ENCODE assay signal across 12 mouse cellular contexts in genomic region chr8:120724816-120725575, GRCm38 (mm10). TPM values are rescaled to one million over a fixed set of nuclear protein-coding genes. Genes with fewer than 3 reads are reported as not detected.
A peak's percentile ranks its signal among the peaks of the same experiment; 100 is the strongest.
DNase-seq lines count a peak whose midpoint lies in the region; ATAC-seq and TF ChIP-seq lines count a peak whose summit lies in the region.
"Had no signal": no experiment of that assay in that cellular context is flagged by ENCODE, and none has a peak within 500 bp of the region (broad histone marks: within the 10 kb centered on the region; RNA-seq: fewer than 3 reads in every experiment).

No protein-coding gene starts in this region.

- no peaks in the 10 kb centered on the region; the same call in 1 of the 2 replicates for H3K9me3 ChIP-seq in kidney, embryonic 14.5 days (ENCODE audit: control insufficient read depth, low read length)
- H3K9me3 ChIP-seq in intestine, embryonic 16.5 days (ENCODE audit: control insufficient read depth, low read length): 0 out of 2 replicates have a peak, but pooled peaks cover 4% of the 10 kb centered on the region

- peak; percentile 84 for DNase-seq in kidney, adult 2 months
- peak; percentile 50 to 84 for DNase-seq in natural killer cell, adult 2 months (ENCODE audit: low spot score in 2 of 2)
- peak; percentile 47 to 67 for DNase-seq in thymus, postnatal 36 days
- DNase-seq in cerebellum, postnatal 14 days: no peak
- DNase-seq in heart, adult 9 months (ENCODE audit: low spot score in 2 of 2): no peak
- no peak for DNase-seq in layer of hippocampus, adult 9-10 months (ENCODE audit: low spot score)
- DNase-seq: cerebellum, adult 11 months; lung, adult 18-20 months; right cerebral cortex, postnatal 14 days had no signal

- peak overlapping the region; percentile 49 for H3K27ac ChIP-seq in kidney, adult 2 months (ENCODE audit: insufficient read depth, low read depth, low read length)
- no peak overlapping the region for H3K27ac ChIP-seq in kidney, embryonic 14.5 days (ENCODE audit: low read depth, low read length)
- peak overlapping the region; percentile 62 for H3K27ac ChIP-seq in intestine, embryonic 16.5 days (ENCODE audit: low read length)

- H3K4me2 ChIP-seq in kidney, embryonic 14.5 days (replicated peaks; ENCODE audit: low read depth, low read length): no peak overlapping the region
- no peak overlapping the region for H3K4me2 ChIP-seq in intestine, embryonic 16.5 days (ENCODE audit: low read depth, low read length)

- no peaks in the 10 kb centered on the region for H3K27me3 ChIP-seq in kidney, adult 2 months (replicated peaks; ENCODE audit: control insufficient read depth, insufficient read depth, low read length)
- H3K27me3 ChIP-seq in kidney, embryonic 14.5 days (ENCODE audit: control insufficient read depth, insufficient read depth, low read length): 0 out of 2 replicates have a peak, but pooled peaks cover 3% of the 10 kb centered on the region
- no peaks in the 10 kb centered on the region for H3K27me3 ChIP-seq in intestine, embryonic 16.5 days (replicated peaks; ENCODE audit: control insufficient read depth, insufficient read depth, low read length)

- no peak overlapping the region for H3K4me3 ChIP-seq in kidney, adult 2 months (ENCODE audit: insufficient read depth, low read depth, low read length)
- no peak overlapping the region for H3K4me3 ChIP-seq in kidney, embryonic 14.5 days (ENCODE audit: low read length)
- H3K4me3 ChIP-seq in intestine, embryonic 16.5 days (ENCODE audit: low read length): no peak overlapping the region

- H3K36me3 ChIP-seq in kidney, adult 2 months (ENCODE audit: control insufficient read depth, insufficient read depth, low read length): no peaks in the 10 kb centered on the region
- H3K36me3 ChIP-seq in kidney, embryonic 14.5 days (ENCODE audit: control insufficient read depth, insufficient read depth, low read length): no peaks in the 10 kb centered on the region
- no peaks in the 10 kb centered on the region for H3K36me3 ChIP-seq in intestine, embryonic 16.5 days (ENCODE audit: control insufficient read depth, insufficient read depth, low read length)

- no peak for TF ChIP-seq CTCF in kidney, adult 2 months (conservative IDR thresholded peaks at IDR 0.05; ENCODE audit: insufficient read depth, insufficient read length, low read depth, low read length)

- 21% methylated on average over 17 of the region's 17 CpGs for WGBS in kidney, adult 2 months
- WGBS in kidney, embryonic 14.5 days: 52% methylated on average over 17 of the region's 17 CpGs
- WGBS in intestine, embryonic 16.5 days: 54% methylated on average over 17 of the region's 17 CpGs

- peaks cover 9% of the 10 kb centered on the region; the same call in 1 of the 2 replicates for H3K4me1 ChIP-seq in kidney, adult 2 months (ENCODE audit: control insufficient read depth, insufficient read depth, low read length)
- H3K4me1 ChIP-seq in kidney, embryonic 14.5 days (ENCODE audit: control insufficient read depth, insufficient read depth, low read length): 0 out of 2 replicates have a peak, but pooled peaks cover 7% of the 10 kb centered on the region
- H3K4me1 ChIP-seq in intestine, embryonic 16.5 days (ENCODE audit: control insufficient read depth, insufficient read depth, low read length): peaks cover 11% of the 10 kb centered on the region

- TF ChIP-seq POLR2A in kidney, adult 2 months (IDR thresholded peaks at IDR 0.05; ENCODE audit: low read depth, low read length): no peak

- no peak for ATAC-seq in kidney, embryonic 14.5 days (ENCODE audit: low FRiP score, low TSS enrichment)
- ATAC-seq in intestine, embryonic 16.5 days: peak; percentile 50

- H3K9ac ChIP-seq in kidney, embryonic 14.5 days (ENCODE audit: low read depth, low read length): no peak overlapping the region
- peak overlapping the region; percentile 31; the same call in 1 of the 2 replicates for H3K9ac ChIP-seq in intestine, embryonic 16.5 days (ENCODE audit: low read depth, low read length)

RNA-seq across cellular contexts. Expression of gene Irf8, which starts 11.2 kb away (rescaled TPM):
- polyA plus RNA-seq in kidney, adult 2 months (2012; rRNA removed): 12.3 and 16.7 TPM in 2 replicates
- 5.6 and 5.7 TPM in 2 replicates for polyA plus RNA-seq in kidney, embryonic 14.5 days (2014; fragmentation: Nextera tagmentation; extraction: Ambion mirVana)
- polyA plus RNA-seq in intestine, embryonic 16.5 days (2015; fragmentation: Nextera tagmentation; extraction: Ambion mirVana): 55.5 and 55.6 TPM in 2 replicates

RNA-seq across cellular contexts. Expression of gene Emc8, which starts 56.6 kb away (rescaled TPM):
- polyA plus RNA-seq in kidney, adult 2 months (2012; rRNA removed): 67.0 and 67.8 TPM in 2 replicates
- 297 and 328 TPM in 2 replicates for polyA plus RNA-seq in kidney, embryonic 14.5 days (2014; fragmentation: Nextera tagmentation; extraction: Ambion mirVana)
- polyA plus RNA-seq in intestine, embryonic 16.5 days (2015; fragmentation: Nextera tagmentation; extraction: Ambion mirVana): 214 and 235 TPM in 2 replicates

RNA-seq across cellular contexts. Expression of gene Cox4i1, which starts 57.0 kb away (rescaled TPM):
- polyA plus RNA-seq in kidney, adult 2 months (2012; rRNA removed): 2,823 and 3,733 TPM in 2 replicates
- 968 and 1,059 TPM in 2 replicates for polyA plus RNA-seq in kidney, embryonic 14.5 days (2014; fragmentation: Nextera tagmentation; extraction: Ambion mirVana)
- 1,710 and 1,737 TPM in 2 replicates for polyA plus RNA-seq in intestine, embryonic 16.5 days (2015; fragmentation: Nextera tagmentation; extraction: Ambion mirVana)

RNA-seq across cellular contexts. Expression of gene Gm27021, which starts 57.1 kb away (rescaled TPM):
- polyA plus RNA-seq in kidney, adult 2 months (2012; rRNA removed): 1.6 TPM in 1 of 2 replicates, not detected in the other
- polyA plus RNA-seq in kidney, embryonic 14.5 days (2014; fragmentation: Nextera tagmentation; extraction: Ambion mirVana): 3.6 and 3.7 TPM in 2 replicates
- polyA plus RNA-seq in intestine, embryonic 16.5 days (2015; fragmentation: Nextera tagmentation; extraction: Ambion mirVana): 1.5 TPM in 2 replicates
- polyA plus RNA-seq: heart, embryonic 16.5 days had no signal

Comparison
In these comparisons a context has a peak if more than half of its experiments do, and no peak if none do; other contexts are left out.
1. DNase-seq: peak in kidney, adult 2 months (single experiment), natural killer cell, adult 2 months (2 of 2) and thymus, postnatal 36 days (2 of 2); none in cerebellum, postnatal 14 days (0 of 2), heart, adult 9 months (0 of 2) and layer of hippocampus, adult 9-10 months (single experiment).